Mouse (Mus musculus) right cerebral cortex, adult 18-20 months (tissue): ENCODE data around the gene Olfr846.

Experiments
- DNase-seq: peaks from one replicate; pipeline ENCODE4 v3.0.0; 2022; ENCODE audit warnings: mixed read lengths

The Olfr846 gene

DNA sequence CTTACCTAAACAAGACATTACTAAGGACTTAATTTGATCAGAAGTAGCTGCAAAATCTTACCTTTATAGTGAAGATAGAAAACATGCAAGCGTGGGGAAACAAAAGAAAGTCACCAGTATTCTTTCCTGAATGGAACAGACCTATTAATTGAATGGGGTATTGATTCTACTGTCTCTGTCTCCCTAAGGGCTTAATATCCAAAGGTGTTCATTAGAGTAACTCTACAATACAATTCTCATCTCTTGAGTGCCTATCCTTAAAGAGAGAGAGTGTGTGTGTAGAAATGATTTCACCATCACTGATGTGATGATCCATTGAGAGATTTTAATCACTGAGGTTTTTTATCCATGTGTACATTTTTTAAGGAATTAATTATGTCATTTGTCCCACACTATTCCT lies at the start of gene Olfr846:
Gene Olfr846, minus strand, starts transcription at position 101 of the 400 bp plus-strand sequence.
- no peak for DNase-seq

GRCm38 (mm10) chr9:19378569-19378968 lies 14.8 kb upstream of the Olfr846 start, which contains the start of gene Olfr847:
Gene Olfr847, minus strand, starts transcription at chr9:19378669.
- DNase-seq, result no peak

DNA sequence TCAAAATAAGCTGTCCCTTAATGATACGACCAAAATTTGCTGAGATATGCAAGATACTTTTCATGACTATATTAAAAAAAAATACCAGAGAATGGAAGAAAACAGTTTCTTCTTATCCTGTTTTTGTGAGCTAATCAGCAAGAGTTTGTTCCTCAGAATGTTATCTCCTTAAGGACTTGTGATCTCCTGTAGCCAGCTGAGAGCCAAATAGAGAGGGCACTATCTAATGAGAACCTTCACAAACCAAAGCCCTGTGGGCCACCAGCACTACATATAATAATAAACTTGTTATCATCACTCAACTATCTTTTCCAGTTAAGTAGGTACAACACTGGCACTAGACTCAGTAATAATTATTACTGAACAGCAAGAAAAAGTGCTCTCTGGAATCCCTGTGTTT lies 27.6 kb downstream of the Olfr846 start, which contains the start of gene Olfr845:
Gene Olfr845, plus strand, starts transcription at position 301 of the 400 bp plus-strand sequence.
- no peak for DNase-seq

DNA sequence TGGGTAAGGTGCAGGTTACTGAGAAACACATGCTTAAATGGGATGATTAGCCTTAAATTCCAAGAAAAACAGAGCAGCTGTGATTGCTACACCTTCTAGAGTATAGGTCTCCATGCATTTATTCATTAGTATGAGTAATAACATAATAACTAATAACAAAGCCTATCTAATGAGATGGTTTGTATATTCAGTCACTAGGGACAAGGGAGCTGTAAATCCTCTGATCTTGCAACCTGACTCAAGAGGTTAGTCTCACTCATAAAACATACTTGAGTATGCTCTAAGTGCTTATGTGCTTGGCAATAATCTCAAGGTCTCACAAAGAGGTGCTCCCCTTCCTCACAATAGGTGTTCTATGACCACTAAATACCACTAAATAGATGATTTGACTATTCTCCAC lies 47.8 kb downstream of the Olfr846 start, which contains the start of gene Olfr844:
Gene Olfr844, plus strand, starts transcription at position 301 of the 400 bp plus-strand sequence.
- no peak for DNase-seq
